Mouse (Mus musculus): ENCODE results near the gene Zrsr1. TPM values are rescaled to one million over a fixed set of nuclear protein-coding genes. Genes with fewer than 3 reads are reported as not detected.

Gene Zrsr1
- polyA plus RNA-seq, 1 experiment: 3.4 TPM

GRCm38 (mm10) chr11:22932167-22932566, 39.6 kb upstream of the Zrsr1 start:
- TF ChIP-seq CTCF (IDR thresholded peaks at IDR 0.05; ENCODE audit: borderline replicate concordance, control insufficient read depth, extremely low read depth, insufficient read depth, low read length, poor library complexity) (no peak), POLR2A (IDR thresholded peaks at IDR 0.05; ENCODE audit: control insufficient read depth, extremely low read depth, insufficient read depth, low read length, poor library complexity) (no peak)
- Histone ChIP-seq H3K27ac (ENCODE audit: control insufficient read depth, insufficient read depth, low read length) (no peak overlapping the region), H3K4me1 (replicated peaks; ENCODE audit: control insufficient read depth, insufficient read depth, low read length) (peaks cover 14% of the 10 kb centered on the region), H3K4me3 (ENCODE audit: control insufficient read depth, insufficient read depth, low read length) (no peak overlapping the region), H3K27me3 (ENCODE audit: control insufficient read depth, insufficient read depth, low read length) (no peaks in the 10 kb centered on the region), H3K36me3 (ENCODE audit: control insufficient read depth, insufficient read depth, low read length) (no peaks in the 10 kb centered on the region)
- DNase-seq: no peak

- Histone ChIP-seq H3K4me1 (replicated peaks; ENCODE audit: control insufficient read depth, insufficient read depth, low read length) (0 out of 2 replicates have a peak, but pooled peaks cover 2% of the 10 kb centered on the region), H3K27ac (ENCODE audit: control insufficient read depth, insufficient read depth, low read length) (peak overlapping the region; percentile 25; the same call in 1 of the 2 replicates), H3K4me3 (ENCODE audit: control insufficient read depth, insufficient read depth, low read length) (no peak overlapping the region), H3K36me3 (ENCODE audit: control insufficient read depth, insufficient read depth, low read length) (no peaks in the 10 kb centered on the region), H3K27me3 (ENCODE audit: control insufficient read depth, insufficient read depth, low read length) (no peaks in the 10 kb centered on the region)
- no peak for TF ChIP-seq CTCF (IDR thresholded peaks at IDR 0.05; ENCODE audit: borderline replicate concordance, control insufficient read depth, extremely low read depth, insufficient read depth, low read length, poor library complexity)
- TF ChIP-seq POLR2A (IDR thresholded peaks at IDR 0.05; ENCODE audit: control insufficient read depth, extremely low read depth, insufficient read depth, low read length, poor library complexity): no peak
- DNase-seq: peak; percentile 27
- 31% methylated on average over 5 of the region's 5 CpGs for WGBS
Measured at GRCm38 (mm10) chr11:22936446-22937125, 35.2 kb upstream of the Zrsr1 start.

GRCm38 (mm10) chr11:22937716-22938316, 34.0 kb upstream of the Zrsr1 start:
- Histone ChIP-seq H3K36me3 (ENCODE audit: control insufficient read depth, insufficient read depth, low read length) (no peaks in the 10 kb centered on the region), H3K27ac (ENCODE audit: control insufficient read depth, insufficient read depth, low read length) (no peak overlapping the region; the same call in 1 of the 2 replicates), H3K4me3 (ENCODE audit: control insufficient read depth, insufficient read depth, low read length) (no peak overlapping the region), H3K4me1 (replicated peaks; ENCODE audit: control insufficient read depth, insufficient read depth, low read length) (0 out of 2 replicates have a peak, but pooled peaks cover 2% of the 10 kb centered on the region), H3K27me3 (ENCODE audit: control insufficient read depth, insufficient read depth, low read length) (no peaks in the 10 kb centered on the region)
- DNase-seq: peak; percentile 49
- no peak for TF ChIP-seq POLR2A (IDR thresholded peaks at IDR 0.05; ENCODE audit: control insufficient read depth, extremely low read depth, insufficient read depth, low read length, poor library complexity)
- TF ChIP-seq CTCF (IDR thresholded peaks at IDR 0.05; ENCODE audit: borderline replicate concordance, control insufficient read depth, extremely low read depth, insufficient read depth, low read length, poor library complexity): no peak
- 84% methylated on average over 4 of the region's 4 CpGs for WGBS

DNA sequence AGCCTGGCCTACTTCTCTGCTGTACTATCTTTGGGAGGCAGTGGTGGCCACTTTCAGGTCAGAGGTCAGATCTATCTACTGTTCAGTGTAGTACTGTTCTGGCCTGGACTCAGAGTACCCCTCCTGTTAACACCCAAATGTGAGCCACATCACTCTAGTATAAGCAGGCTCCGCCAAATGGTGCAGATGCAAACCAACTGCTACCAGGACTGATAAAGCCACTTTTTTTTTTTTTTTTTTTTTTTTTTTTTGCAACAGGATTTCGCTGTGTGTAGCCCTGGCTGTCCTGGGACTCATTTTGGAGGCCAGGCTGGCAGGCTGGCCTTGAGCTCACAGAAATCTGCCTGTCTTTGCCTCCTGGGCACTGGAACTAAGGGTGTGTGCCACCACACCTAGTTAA, 32.8 kb upstream of the Zrsr1 start:
- H3K27me3 ChIP-seq (ENCODE audit: control insufficient read depth, insufficient read depth, low read length): no peaks in the 10 kb centered on the region
- no peak for TF ChIP-seq CTCF (IDR thresholded peaks at IDR 0.05; ENCODE audit: borderline replicate concordance, control insufficient read depth, extremely low read depth, insufficient read depth, low read length, poor library complexity)
- H3K27ac ChIP-seq (ENCODE audit: control insufficient read depth, insufficient read depth, low read length): peak overlapping the region; percentile 41; the same call in 1 of the 2 replicates
- 98% methylated on average over 2 of the region's 2 CpGs for WGBS
- 0 out of 2 replicates have a peak, but pooled peaks cover 2% of the 10 kb centered on the region for H3K4me1 ChIP-seq (replicated peaks; ENCODE audit: control insufficient read depth, insufficient read depth, low read length)
- H3K4me3 ChIP-seq (ENCODE audit: control insufficient read depth, insufficient read depth, low read length): no peak overlapping the region
- DNase-seq: no peak
- no peaks in the 10 kb centered on the region for H3K36me3 ChIP-seq (ENCODE audit: control insufficient read depth, insufficient read depth, low read length)

DNA sequence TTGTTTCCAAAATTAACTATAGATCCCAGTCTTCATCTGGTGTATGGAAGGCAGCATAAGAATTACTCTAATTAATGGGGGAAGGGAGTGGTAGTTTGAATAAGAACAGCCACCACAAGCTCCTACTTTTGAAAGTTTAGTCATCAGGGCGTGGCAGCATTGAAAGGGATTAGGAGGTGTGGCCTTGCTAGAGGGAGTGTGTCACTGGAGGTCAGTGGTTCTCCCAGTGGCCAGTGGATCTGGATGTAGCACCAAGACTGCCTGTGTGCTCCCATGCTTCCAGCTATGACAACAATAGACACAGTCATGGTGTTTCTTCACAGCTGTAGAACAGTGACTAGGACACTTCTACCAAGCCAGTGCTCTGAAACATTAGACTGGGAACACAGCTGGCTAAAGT, 22.7 kb upstream of the Zrsr1 start:
- Histone ChIP-seq H3K36me3 (ENCODE audit: control insufficient read depth, insufficient read depth, low read length) (no peaks in the 10 kb centered on the region), H3K27me3 (ENCODE audit: control insufficient read depth, insufficient read depth, low read length) (no peaks in the 10 kb centered on the region), H3K4me3 (ENCODE audit: control insufficient read depth, insufficient read depth, low read length) (no peak overlapping the region), H3K27ac (ENCODE audit: control insufficient read depth, insufficient read depth, low read length) (no peak overlapping the region), H3K4me1 (replicated peaks; ENCODE audit: control insufficient read depth, insufficient read depth, low read length) (no peaks in the 10 kb centered on the region)
- no peak for DNase-seq
- WGBS: 97% methylated on average over 1 of the region's 1 CpGs
- TF ChIP-seq CTCF (IDR thresholded peaks at IDR 0.05; ENCODE audit: borderline replicate concordance, control insufficient read depth, extremely low read depth, insufficient read depth, low read length, poor library complexity) (no peak), POLR2A (IDR thresholded peaks at IDR 0.05; ENCODE audit: control insufficient read depth, extremely low read depth, insufficient read depth, low read length, poor library complexity) (no peak)

DNA sequence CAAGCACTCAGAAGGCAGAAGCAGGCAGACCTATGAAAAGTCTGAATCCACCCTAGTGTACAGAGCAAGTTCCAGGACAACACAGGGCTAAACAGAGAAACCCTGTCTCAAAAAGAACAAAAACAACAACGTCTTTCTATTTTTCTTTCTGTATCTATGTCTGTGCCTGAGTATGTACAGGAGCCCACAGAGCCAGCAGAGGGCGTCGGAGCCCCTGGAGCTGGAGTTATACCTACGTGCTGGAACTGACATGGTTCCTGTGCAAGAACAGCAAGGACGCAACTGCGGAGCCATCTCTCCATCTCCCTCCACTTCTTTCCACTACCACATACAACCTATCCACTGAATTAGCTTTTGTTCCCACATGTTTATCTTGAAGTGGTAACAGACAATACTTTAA, 21.7 kb upstream of the Zrsr1 start:
- Histone ChIP-seq H3K4me1 (replicated peaks; ENCODE audit: control insufficient read depth, insufficient read depth, low read length) (no peaks in the 10 kb centered on the region), H3K27ac (ENCODE audit: control insufficient read depth, insufficient read depth, low read length) (no peak overlapping the region), H3K4me3 (ENCODE audit: control insufficient read depth, insufficient read depth, low read length) (no peak overlapping the region), H3K27me3 (ENCODE audit: control insufficient read depth, insufficient read depth, low read length) (no peaks in the 10 kb centered on the region), H3K36me3 (ENCODE audit: control insufficient read depth, insufficient read depth, low read length) (no peaks in the 10 kb centered on the region)
- 0 out of 2 replicates have a peak, but pooled peaks have one; percentile 28 for TF ChIP-seq CTCF (IDR thresholded peaks at IDR 0.05; ENCODE audit: borderline replicate concordance, control insufficient read depth, extremely low read depth, insufficient read depth, low read length, poor library complexity)
- no peak for TF ChIP-seq POLR2A (IDR thresholded peaks at IDR 0.05; ENCODE audit: control insufficient read depth, extremely low read depth, insufficient read depth, low read length, poor library complexity)
- WGBS: 94% methylated on average over 6 of the region's 6 CpGs
- DNase-seq: peak; percentile 28

All from thymus, adult 2 months (tissue).